Mouse (Mus musculus): ENCODE data around the gene Asic2. TPM values are rescaled to one million over a fixed set of nuclear protein-coding genes. Genes with fewer than 3 reads are reported as not detected.
"Not testable (repeated sequence)": the region's sequence is repeated elsewhere in the genome, so short reads cannot be mapped to it uniquely, and the experiment has no call there.

Gene Asic2
- polyA plus RNA-seq, 1 experiment from 2014 or later, result 0.77 TPM

DNA sequence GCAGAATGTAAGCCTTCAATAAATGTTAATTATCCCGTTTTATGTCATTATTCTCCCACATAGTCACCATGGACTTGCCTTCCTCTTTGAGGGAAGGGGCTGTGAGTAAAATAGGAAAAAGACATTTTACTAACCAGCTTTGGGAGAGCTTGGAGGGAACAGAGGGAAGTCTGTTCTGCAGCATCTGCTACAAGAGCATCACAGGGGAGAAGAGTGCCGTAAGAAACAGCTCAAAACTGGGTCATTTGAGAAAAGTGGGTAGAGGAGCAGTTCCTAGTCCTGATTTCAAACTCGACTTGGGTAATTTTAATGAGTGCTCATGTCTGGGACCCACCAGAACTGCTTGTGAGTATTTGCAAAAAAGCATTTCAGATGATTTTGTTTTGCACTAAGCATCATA lies 707.0 kb downstream of the Asic2 start:
- H3K27me3 ChIP-seq (ENCODE audit: insufficient read depth, poor library complexity, severe bottlenecking), result no peaks in the 10 kb centered on the region
- H3K4me1 ChIP-seq, result no peaks in the 10 kb centered on the region
- no peaks in the 10 kb centered on the region for H3K36me3 ChIP-seq
- no peak overlapping the region for H3K4me3 ChIP-seq
- 78% methylated on average over 3 of the region's 3 CpGs for WGBS
- no peak for DNase-seq (ENCODE audit: low spot score)
- H3K9me3 ChIP-seq, result no peaks in the 10 kb centered on the region
- no peak overlapping the region for H3K27ac ChIP-seq

DNA sequence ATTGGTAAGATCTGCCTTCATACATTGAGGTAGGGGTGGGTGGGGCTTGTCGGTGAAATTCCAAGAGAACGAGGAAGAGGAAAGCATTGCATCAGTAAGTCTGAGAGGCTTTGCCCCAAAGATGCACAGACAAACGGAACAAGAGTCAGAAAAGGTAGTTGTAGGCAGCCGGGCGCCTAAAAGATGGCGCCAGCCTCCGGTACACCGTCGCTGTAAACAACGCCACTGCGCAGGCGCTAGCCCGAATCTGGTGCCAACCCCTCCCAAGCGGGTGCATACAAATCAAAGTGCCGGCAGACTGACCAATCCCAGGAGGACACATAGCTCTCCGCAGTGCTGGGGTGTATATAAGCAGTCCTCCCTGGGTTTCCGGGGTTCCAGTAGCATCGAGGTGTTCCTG lies 727.1 kb downstream of the Asic2 start:
- H3K36me3 ChIP-seq; H3K27ac ChIP-seq; H3K9me3 ChIP-seq; H3K4me1 ChIP-seq; DNase-seq (ENCODE audit: low spot score); H3K4me3 ChIP-seq; H3K27me3 ChIP-seq (ENCODE audit: insufficient read depth, poor library complexity, severe bottlenecking): not testable (repeated sequence)
- 89% methylated on average over 18 of the region's 18 CpGs for WGBS

DNA sequence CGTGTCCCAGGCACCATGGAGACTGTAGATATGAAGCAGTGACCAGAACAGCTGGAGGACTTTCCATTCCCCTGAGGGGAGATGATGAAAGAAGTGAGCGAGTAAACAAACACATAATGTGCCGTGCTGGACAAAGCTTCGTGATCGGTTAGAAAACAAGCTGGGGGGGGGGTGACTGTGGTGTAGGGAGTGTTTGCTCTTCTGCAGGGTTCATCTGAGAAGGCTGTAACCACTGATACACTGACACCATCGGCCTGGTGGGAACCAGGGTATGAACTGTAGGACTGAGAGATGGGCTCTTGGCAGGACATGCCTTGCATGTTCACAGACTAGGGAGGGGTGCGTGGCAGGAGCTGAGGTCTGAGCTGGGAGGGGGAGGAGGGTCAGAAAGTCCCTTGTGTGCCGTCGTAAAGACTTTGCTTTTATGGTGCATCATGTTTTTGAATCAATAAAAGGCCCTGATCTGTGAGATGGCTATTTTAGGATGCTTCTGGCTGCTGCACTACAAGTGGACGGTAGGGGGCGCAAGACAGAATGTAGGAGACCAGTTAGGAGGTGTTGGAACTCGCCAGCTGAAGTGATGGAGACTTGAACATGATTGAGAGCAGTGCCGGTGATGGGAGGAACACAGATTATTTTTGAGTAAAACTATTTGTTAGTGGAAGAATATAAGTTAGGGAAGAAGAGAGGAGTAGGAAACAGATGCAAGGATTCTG lies 728.1 kb downstream of the Asic2 start:
- Histone ChIP-seq H3K4me1 (no peaks in the 10 kb centered on the region), H3K4me3 (no peak overlapping the region), H3K9me3 (no peaks in the 10 kb centered on the region), H3K36me3 (no peaks in the 10 kb centered on the region), H3K27ac (no peak overlapping the region), H3K27me3 (ENCODE audit: insufficient read depth, poor library complexity, severe bottlenecking) (no peaks in the 10 kb centered on the region)
- 50% methylated on average over 13 of the region's 13 CpGs for WGBS
- no peak for DNase-seq (ENCODE audit: low spot score)

DNA sequence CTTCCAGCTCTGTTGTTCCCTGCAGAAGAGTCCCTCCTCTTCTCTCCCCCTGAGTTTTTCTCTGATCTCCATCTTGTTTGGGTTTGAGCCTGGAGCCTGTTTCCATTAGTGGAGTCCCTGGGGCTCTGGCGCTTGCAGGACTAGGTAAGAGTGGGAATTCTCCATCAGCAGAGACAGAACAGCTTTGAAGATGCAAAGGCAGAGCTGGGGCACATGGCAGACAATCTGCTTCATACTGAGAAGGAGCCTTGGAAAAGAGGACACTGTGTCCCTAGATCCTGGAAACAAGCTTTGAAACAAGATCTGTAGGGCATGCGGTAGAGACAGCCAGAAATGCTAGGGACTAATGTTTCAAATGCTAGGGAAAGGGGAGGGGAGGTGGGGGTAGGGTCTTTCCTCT lies 729.2 kb downstream of the Asic2 start:
- Histone ChIP-seq H3K36me3 (no peaks in the 10 kb centered on the region), H3K4me1 (no peaks in the 10 kb centered on the region), H3K27ac (no peak overlapping the region), H3K9me3 (no peaks in the 10 kb centered on the region), H3K27me3 (ENCODE audit: insufficient read depth, poor library complexity, severe bottlenecking) (no peaks in the 10 kb centered on the region), H3K4me3 (no peak overlapping the region)
- 50% methylated on average over 2 of the region's 2 CpGs for WGBS
- no peak for DNase-seq (ENCODE audit: low spot score)

DNA sequence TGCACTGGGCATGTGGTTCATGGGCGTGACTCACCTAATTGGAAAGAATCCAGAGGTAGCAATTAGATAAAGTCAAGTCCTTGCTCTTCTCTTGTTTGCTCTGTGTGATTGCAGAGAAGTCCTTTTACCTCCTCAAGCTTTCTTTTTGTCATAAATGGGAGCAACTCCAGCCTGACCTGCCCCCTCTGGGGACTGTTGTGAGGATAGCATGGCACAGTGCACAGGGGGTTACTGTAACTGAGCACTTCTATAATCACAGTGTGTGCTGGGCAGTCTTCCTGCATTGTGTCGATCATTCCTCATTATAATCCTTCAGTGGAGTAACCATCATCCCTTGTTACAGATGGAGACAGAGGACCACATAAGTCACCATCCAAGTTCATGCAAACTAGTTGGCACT lies 732.2 kb downstream of the Asic2 start:
- Histone ChIP-seq H3K9me3 (no peaks in the 10 kb centered on the region), H3K4me3 (no peak overlapping the region), H3K27ac (no peak overlapping the region), H3K4me1 (no peaks in the 10 kb centered on the region), H3K27me3 (ENCODE audit: insufficient read depth, poor library complexity, severe bottlenecking) (no peaks in the 10 kb centered on the region), H3K36me3 (no peaks in the 10 kb centered on the region)
- 88% methylated on average over 2 of the region's 2 CpGs for WGBS
- DNase-seq (ENCODE audit: low spot score), result no peak

DNA sequence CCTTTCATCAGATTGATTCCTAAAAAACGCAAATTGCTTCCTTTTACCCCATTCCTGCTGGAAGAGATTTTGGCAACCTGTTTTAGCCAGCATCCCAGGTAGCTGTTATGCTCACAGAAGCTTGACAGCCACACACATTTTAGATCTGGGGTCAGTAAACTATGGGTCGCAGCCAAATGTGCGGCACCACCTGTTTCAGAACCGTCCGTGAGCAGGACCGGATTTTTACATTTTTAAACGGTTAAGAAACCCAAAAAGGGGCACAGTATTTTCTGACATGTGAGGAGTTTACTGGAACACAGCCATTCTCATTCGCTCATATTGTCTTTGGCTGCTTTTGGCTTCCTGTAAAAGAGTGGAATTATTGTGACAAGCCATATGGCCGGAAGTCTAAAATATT lies 744.9 kb downstream of the Asic2 start:
- Histone ChIP-seq H3K27ac (no peak overlapping the region), H3K9me3 (no peaks in the 10 kb centered on the region), H3K36me3 (no peaks in the 10 kb centered on the region), H3K4me1 (no peaks in the 10 kb centered on the region), H3K27me3 (ENCODE audit: insufficient read depth, poor library complexity, severe bottlenecking) (no peaks in the 10 kb centered on the region), H3K4me3 (no peak overlapping the region)
- no peak for DNase-seq (ENCODE audit: low spot score)
- WGBS, result 83% methylated on average over 9 of the region's 9 CpGs

DNA sequence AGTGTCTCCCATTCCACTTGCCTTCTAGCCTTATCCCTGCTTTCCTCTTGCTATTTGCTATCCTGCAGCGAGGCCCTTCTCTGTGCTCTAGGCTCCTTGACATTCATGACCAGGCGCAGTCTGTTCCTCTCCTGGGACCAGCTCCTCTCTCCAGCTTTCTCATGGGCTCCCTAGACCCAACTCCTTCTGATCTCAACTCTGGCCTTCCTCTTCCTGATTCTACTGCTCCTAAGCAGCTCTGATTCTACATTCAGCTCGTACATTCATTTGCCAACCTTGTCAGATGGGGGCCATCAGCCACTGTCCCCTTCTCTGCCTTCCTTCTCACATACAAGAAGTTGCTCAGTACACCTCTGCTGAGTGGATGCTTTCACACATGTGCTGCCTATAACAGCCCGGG lies 747.5 kb downstream of the Asic2 start:
- DNase-seq (ENCODE audit: low spot score), result no peak
- Histone ChIP-seq H3K4me3 (no peak overlapping the region), H3K27me3 (ENCODE audit: insufficient read depth, poor library complexity, severe bottlenecking) (no peaks in the 10 kb centered on the region), H3K36me3 (no peaks in the 10 kb centered on the region), H3K9me3 (no peaks in the 10 kb centered on the region), H3K4me1 (no peaks in the 10 kb centered on the region), H3K27ac (no peak overlapping the region)
- WGBS, result 77% methylated on average over 4 of the region's 4 CpGs

DNA sequence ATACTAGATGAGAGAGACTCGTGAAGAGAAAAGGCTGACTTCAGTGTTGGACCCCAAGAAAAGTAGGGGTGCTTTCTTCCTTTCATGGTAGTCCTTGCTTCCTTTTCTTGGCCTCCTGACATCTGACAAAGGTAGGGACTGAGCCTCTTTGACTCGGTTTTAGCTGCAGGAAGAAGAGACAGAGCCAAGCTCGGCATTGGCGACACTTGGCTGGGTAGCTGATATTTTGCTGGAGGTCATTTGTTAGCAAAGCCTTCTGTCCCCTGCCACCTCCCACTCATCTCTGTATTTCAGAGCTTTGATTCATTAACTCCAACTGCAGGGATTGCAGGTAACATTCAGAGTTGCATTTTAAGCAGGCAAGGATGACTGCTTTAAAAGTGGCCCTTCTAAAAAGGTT lies 762.8 kb downstream of the Asic2 start:
- 51% methylated on average over 4 of the region's 4 CpGs for WGBS

DNA sequence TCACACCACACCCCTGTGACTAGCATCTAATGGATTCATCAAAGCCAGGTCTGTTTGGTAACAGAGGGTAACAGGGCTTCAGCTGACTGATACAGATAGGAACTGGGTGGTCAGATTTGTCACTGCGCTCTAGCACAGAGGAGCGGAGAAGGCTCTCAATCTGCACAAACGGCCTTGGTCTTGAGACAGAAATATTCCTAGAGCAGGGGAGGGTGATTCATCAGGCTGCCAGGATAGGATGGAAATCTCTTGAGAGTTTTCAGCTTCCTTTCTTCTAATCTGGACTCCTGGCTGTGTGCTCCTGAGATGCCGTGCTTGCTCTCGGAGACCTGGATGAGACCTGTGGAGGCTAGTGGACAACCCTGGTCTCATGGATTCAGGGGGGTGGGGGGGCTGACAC lies 765.7 kb downstream of the Asic2 start:
- Histone ChIP-seq H3K36me3 (no peaks in the 10 kb centered on the region), H3K27ac (no peak overlapping the region), H3K27me3 (ENCODE audit: insufficient read depth, poor library complexity, severe bottlenecking) (no peaks in the 10 kb centered on the region), H3K4me1 (no peaks in the 10 kb centered on the region), H3K9me3 (no peaks in the 10 kb centered on the region), H3K4me3 (no peak overlapping the region)
- no peak for DNase-seq (ENCODE audit: low spot score)
- WGBS, result 51% methylated on average over 5 of the region's 5 CpGs

More for the DNA sequence above, 762.8 kb downstream of the Asic2 start:
- no peaks in the 10 kb centered on the region for H3K4me1 ChIP-seq
- no peak for DNase-seq (ENCODE audit: low spot score)
- H3K9me3 ChIP-seq, result no peaks in the 10 kb centered on the region
- H3K27ac ChIP-seq, result no peak overlapping the region
- no peaks in the 10 kb centered on the region for H3K27me3 ChIP-seq (ENCODE audit: insufficient read depth, poor library complexity, severe bottlenecking)
- no peaks in the 10 kb centered on the region for H3K36me3 ChIP-seq
- H3K4me3 ChIP-seq, result no peak overlapping the region

DNA sequence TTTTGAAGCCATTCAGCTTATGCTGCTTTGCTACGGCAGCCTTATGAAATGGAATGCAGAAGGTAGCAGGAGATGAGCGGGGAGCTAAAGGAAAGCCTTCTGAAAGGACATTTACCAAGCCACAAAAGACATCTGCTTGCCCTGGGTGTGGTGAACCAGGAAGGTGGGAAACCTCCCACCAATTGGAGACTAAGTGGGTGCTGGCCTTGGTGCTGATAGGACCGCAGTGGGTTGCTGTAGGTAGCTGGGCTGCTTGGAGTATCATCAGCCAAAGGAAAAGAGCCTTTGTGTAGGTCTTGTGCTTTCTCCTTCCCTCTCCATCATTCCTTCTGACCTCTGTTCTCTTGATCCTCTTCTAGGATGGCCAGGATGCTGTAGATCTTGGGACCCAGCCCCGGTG lies 774.4 kb downstream of the Asic2 start:
- Histone ChIP-seq H3K27ac (no peak overlapping the region), H3K36me3 (no peaks in the 10 kb centered on the region), H3K4me1 (no peaks in the 10 kb centered on the region), H3K9me3 (no peaks in the 10 kb centered on the region), H3K27me3 (ENCODE audit: insufficient read depth, poor library complexity, severe bottlenecking) (no peaks in the 10 kb centered on the region), H3K4me3 (no peak overlapping the region)
- DNase-seq (ENCODE audit: low spot score), result no peak
- 52% methylated on average over 4 of the region's 4 CpGs for WGBS

DNA sequence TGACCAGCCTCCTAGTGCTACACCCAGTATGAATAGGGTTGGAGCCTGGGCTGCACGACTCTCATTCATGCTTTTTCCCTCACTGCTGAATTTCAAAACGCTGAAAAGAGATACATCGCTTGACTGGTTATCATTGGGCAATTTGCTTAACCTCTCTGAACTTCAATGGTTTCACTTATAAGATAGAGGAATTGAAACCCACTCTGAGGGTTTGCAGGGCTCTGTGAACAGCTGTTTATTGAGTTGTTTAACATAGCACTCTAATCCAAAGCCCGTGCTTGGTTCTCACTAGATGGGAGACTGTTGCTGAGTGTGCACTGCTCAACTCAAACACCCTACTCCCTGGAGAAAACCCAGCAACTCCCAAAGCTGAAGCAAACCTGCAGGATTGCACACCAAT lies 776.1 kb downstream of the Asic2 start:
- no peak for DNase-seq (ENCODE audit: low spot score)
- Histone ChIP-seq H3K36me3 (no peaks in the 10 kb centered on the region), H3K4me1 (no peaks in the 10 kb centered on the region), H3K27ac (no peak overlapping the region), H3K4me3 (no peak overlapping the region), H3K27me3 (ENCODE audit: insufficient read depth, poor library complexity, severe bottlenecking) (no peaks in the 10 kb centered on the region), H3K9me3 (no peaks in the 10 kb centered on the region)
- WGBS, result 73% methylated on average over 4 of the region's 4 CpGs

DNA sequence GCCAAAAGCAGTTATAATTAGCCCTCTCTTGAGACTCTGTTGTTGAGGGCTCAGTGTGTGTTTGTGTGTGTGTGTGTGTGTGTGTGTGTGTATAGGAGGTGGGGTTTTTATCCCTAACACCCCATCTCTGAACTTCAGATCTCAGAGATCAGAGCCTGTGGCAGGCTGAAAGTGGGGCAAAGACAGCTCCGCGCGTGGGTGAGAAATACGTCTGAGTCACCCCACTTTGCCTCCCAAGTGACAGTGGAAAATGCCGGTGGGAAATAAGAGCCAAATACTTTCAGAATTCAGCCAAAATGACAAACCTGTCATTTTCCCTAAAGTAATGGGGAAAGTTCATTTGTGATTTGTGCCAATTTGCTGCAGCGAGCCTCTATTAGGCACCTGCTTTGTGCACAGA lies 779.2 kb downstream of the Asic2 start:
- Histone ChIP-seq H3K4me3 (no peak overlapping the region), H3K4me1 (no peaks in the 10 kb centered on the region), H3K36me3 (no peaks in the 10 kb centered on the region), H3K27ac (no peak overlapping the region), H3K27me3 (ENCODE audit: insufficient read depth, poor library complexity, severe bottlenecking) (no peaks in the 10 kb centered on the region), H3K9me3 (no peaks in the 10 kb centered on the region)
- WGBS, result 89% methylated on average over 6 of the region's 6 CpGs
- DNase-seq (ENCODE audit: low spot score), result no peak

DNA sequence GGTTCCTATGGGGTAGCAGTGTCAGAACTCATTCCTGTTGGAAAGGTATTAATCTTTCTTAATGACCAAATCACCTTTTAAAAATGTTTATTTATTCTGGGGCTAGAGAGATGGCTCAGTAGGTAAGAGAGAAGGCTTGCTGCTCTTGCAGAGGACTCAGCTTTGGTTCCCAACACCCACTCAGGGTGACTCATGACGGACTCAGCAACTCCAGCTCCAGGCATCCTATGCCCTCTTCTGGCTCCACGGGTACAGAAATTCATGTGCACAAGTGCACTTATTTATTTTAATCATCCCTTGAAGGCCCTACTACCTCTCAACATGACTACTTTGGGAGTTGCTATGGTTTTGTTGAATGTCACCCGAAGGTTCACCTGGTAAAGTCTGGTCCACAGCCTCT lies 780.4 kb downstream of the Asic2 start:
- Histone ChIP-seq H3K9me3 (no peaks in the 10 kb centered on the region), H3K4me1 (no peaks in the 10 kb centered on the region), H3K4me3 (no peak overlapping the region), H3K27me3 (ENCODE audit: insufficient read depth, poor library complexity, severe bottlenecking) (no peaks in the 10 kb centered on the region), H3K36me3 (no peaks in the 10 kb centered on the region), H3K27ac (no peak overlapping the region)
- no peak for DNase-seq (ENCODE audit: low spot score)
- WGBS, result 76% methylated on average over 3 of the region's 3 CpGs

DNA sequence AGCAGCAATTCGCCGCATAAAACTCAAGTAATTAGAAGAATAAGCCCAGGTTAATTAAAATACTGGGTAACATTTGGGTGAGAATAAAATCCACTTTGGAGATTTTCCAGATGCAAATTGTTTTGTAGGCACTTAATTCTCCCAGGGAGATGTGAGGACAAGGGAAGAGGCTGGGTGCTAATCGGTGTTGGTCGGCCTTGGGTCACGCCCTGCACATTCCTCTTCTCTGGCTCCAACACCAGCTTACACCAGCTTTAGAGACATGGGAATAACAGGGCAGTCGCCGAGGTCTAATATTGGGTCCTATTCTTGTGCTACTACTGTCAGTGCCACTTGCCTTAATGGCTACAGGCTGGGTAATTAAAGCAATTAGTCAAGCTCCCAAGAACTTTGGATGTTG lies 783.5 kb downstream of the Asic2 start:
- no peak overlapping the region for H3K4me3 ChIP-seq
- 75% methylated on average over 7 of the region's 7 CpGs for WGBS
- no peaks in the 10 kb centered on the region for H3K4me1 ChIP-seq
- no peaks in the 10 kb centered on the region for H3K36me3 ChIP-seq
- DNase-seq (ENCODE audit: low spot score), result no peak
- no peaks in the 10 kb centered on the region for H3K27me3 ChIP-seq (ENCODE audit: insufficient read depth, poor library complexity, severe bottlenecking)
- H3K27ac ChIP-seq, result no peak overlapping the region
- H3K9me3 ChIP-seq, result no peaks in the 10 kb centered on the region
